Mouse (Mus musculus) liver, postnatal 0 days (tissue): Measurements from ENCODE around the gene Actr1a.

Source experiments
- CTCF ChIP-seq: sonication (generic); IDR thresholded peaks from 2 replicates; pipeline ENCODE4 v1.5.1; 2016; ENCODE audit warnings: antibody characterized with exemption, low read depth
- EP300 ChIP-seq: IDR thresholded peaks from 2 replicates; pipeline ENCODE4 v1.6.1; 2016; ENCODE audit warnings: antibody characterized with exemption, low read depth, mild to moderate bottlenecking

DNA sequence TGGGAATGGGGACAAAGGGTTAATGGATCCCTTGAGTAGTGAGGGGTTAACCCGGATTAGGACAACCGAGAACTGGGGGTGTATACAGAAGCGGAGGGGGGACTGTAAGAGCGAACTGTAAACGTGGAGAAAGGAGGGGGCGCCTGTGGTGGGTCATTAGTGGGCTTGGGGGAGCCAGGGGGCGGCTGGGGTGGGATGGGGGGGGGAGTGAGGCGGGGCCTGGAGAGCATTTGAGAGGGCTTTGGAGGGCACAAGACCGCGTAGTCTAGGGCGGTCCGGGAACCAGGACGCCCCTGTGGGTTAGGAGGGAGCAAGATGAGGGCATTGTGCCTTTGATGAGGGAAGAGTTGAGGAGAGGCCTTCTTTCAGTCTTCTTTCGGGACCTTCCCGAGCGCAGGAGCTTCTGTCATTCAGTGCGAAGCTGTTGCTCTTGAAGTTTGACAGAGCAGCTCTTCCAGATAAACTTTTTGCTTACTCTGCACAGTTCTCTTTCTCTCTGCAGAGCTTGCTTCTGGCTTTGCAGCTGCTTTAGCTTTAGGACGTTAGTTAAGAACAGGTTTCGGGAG, 2.0 kb upstream of the Actr1a start:
- no peak for TF ChIP-seq EP300
- TF ChIP-seq CTCF, result no peak
